Mouse (Mus musculus) cerebral cortex, adult 2 months (tissue): ENCODE data around the gene Gm13698.

ENCODE experiments used
- WGBS: fragments of 180-500 bp; shearing (Covaris S2); methylation state at CpG from one replicate; pipeline ENCODE4 v1.1.7; 2018; 5-methylcytosine and 5-hydroxymethylcytosine counted together

Gene Gm13698

DNA sequence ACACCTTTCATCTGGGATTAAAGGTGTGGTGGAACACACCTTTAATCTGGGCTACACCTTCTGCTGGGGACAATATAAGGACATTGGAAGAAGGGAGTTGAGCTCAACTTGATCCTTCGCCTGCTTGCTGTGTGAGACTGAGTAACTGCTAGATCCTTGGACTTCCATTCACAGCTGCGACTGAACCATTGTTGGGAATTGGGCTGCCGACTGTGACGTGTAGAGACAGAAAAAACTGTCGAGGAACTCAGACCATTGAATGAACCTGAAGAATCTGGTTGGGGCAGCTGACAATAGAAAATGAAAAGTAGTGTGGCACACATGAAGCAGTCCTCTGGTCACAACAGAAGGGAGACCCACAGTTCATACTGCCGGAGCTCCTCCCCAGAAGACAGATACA lies at the start of gene Gm13698:
TSS of gene Gm13698 (plus strand) at position 301 of the 400 bp plus-strand sequence.
- WGBS, result no CpG with 5 or more reads among the region's 6 CpGs

DNA sequence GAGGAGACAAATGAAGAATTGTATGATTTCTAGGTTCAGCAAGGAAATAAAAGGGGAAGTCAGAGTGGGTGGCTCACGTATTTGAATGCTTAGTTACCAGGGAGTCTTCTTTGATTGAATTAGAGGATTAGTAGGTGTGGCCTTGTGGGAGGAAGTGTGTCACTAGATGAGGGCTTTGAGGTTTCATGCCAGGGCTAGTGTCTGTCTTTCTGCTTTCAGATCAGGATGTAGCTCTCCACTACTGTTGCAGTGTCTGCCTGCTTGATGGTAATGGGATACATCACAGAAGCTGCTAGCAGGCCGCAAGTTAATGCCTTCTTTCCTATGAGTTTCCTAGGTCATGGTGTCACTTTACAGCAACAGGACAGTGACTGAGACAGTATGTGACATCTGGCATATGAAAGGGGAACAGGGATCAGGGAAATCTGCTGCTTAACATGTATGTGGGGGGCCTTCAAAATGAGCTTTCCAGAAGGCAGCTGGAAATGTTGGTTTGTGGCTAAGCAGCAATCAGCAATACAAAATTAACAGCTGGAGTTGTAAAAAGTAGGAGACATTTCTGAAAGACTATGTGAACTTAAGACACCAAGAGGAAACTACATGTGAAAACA lies 25.9 kb upstream of the Gm13698 start:
- WGBS, result 55% methylated on average over 2 of the region's 2 CpGs

DNA sequence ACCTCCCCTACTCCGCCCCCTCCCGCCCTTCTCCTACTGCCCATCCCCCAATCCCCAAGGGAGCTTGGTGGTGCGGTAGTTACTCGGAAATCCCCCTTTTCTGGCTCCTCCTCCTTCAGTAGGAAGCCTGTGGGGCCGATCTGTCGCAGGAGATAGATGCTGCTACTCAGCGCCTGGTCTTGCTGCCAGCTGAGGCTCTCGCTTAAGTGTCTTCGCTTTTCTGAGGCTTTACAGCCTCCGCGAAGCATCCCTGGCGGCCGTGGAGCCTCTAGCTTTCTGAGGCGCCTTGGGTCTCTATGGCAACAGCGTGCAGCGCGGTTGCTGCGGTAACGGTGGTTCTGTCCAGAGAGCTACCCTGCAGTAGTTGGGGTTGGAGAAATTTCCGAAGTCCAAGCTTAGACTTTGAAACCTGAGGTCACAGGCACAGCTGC lies 14.5 kb upstream of the Gm13698 start, which contains the start of gene Zswim2:
TSS of gene Zswim2 (minus strand) at position 298 of the 431 bp plus-strand sequence.
- WGBS, result under 1% methylated on average over 20 of the region's 20 CpGs

DNA sequence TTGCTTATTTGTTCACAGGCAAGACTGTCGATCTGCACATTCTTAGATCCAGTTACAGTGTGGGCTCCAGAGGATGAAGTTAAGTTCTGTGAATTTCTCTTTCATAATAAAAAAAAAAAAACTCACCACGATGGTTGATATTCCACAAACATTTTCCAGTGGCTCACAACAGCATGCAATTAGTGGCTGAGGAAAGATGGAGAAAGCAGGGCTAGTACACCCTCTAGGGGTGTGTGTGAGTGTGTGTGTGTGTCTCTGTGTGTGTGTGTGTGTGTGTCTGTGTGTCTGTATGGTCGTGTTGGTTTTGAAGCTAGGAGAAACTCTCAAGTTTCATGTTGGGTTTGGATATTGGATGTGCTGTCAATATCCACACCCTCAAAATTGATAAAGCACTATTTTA lies 14.1 kb upstream of the Gm13698 start:
- 10% methylated on average over 3 of the region's 3 CpGs for WGBS

GRCm38 (mm10) chr2:83941792-83942191 lies 13.7 kb upstream of the Gm13698 start:
- WGBS, result 78% methylated on average over 4 of the region's 4 CpGs

GRCm38 (mm10) chr2:83961203-83961602 lies 5.7 kb downstream of the Gm13698 start, which contains the start of gene Gm13693:
Gene Gm13693 (plus strand): TSS chr2:83961503.
- no CpG with 5 or more reads among the region's 6 CpGs for WGBS

GRCm38 (mm10) chr2:83967013-83967412 lies 11.5 kb downstream of the Gm13698 start, which contains the start of gene Gm13695:
Gene Gm13695 (plus strand): TSS chr2:83967313.
- WGBS, result no CpG with 5 or more reads among the region's 6 CpGs

DNA sequence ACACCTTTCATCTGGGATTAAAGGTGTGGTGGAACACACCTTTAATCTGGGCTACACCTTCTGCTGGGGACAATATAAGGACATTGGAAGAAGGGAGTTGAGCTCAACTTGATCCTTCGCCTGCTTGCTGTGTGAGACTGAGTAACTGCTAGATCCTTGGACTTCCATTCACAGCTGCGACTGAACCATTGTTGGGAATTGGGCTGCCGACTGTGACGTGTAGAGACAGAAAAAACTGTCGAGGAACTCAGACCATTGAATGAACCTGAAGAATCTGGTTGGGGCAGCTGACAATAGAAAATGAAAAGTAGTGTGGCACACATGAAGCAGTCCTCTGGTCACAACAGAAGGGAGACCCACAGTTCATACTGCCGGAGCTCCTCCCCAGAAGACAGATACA lies 17.3 kb downstream of the Gm13698 start, which contains the start of gene Gm13696:
TSS of gene Gm13696 (plus strand) at position 301 of the 400 bp plus-strand sequence.
- no CpG with 5 or more reads among the region's 6 CpGs for WGBS

DNA sequence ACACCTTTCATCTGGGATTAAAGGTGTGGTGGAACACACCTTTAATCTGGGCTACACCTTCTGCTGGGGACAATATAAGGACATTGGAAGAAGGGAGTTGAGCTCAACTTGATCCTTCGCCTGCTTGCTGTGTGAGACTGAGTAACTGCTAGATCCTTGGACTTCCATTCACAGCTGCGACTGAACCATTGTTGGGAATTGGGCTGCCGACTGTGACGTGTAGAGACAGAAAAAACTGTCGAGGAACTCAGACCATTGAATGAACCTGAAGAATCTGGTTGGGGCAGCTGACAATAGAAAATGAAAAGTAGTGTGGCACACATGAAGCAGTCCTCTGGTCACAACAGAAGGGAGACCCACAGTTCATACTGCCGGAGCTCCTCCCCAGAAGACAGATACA lies 23.1 kb downstream of the Gm13698 start, which contains the start of gene Gm13694:
TSS of gene Gm13694 (plus strand) at position 301 of the 400 bp plus-strand sequence.
- no CpG with 5 or more reads among the region's 6 CpGs for WGBS

- WGBS, result no CpG with 5 or more reads among the region's 6 CpGs
These were observed 28.9 kb downstream of the Gm13698 start, which contains the start of gene Gm13697 for GRCm38 (mm10) chr2:83984443-83984842. Gene Gm13697 (plus strand): TSS chr2:83984743.

- WGBS, result no CpG with 5 or more reads among the region's 6 CpGs
These were observed 34.8 kb downstream of the Gm13698 start, which contains the start of gene Gm13691 for GRCm38 (mm10) chr2:83990253-83990652. Gene Gm13691 (plus strand): TSS chr2:83990553.

DNA sequence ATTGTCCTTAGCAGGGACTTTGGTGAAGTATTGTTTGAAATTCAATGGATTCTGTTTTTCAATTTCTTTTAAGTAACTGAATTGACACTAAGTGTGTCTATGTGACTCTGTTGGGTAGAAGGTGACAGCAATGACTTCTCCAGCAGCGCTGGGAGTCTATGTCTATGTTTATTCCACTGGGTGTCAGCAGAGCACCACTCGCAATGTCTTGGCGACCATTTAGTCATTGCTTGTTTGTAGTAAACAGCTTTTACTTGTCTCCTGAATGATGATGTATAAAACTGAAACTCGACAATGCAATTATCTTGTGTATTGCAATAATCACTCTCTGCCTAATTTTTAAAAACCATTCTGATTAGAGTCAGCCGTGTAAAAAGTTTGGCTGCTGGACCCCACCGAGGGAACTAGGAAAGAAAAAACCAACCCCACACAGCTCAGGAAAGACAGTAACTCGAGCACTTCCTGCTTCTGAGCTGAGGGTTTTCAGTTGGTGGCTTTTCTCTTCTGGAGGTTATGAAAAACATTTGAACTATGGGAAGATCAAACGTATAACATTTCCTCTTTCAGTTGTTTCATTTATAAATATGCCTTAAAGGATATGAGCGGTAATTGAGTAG lies 38.3 kb downstream of the Gm13698 start:
- WGBS, result 46% methylated on average over 8 of the region's 9 CpGs

GRCm38 (mm10) chr2:83994526-83994925 lies 39.0 kb downstream of the Gm13698 start:
- 86% methylated on average over 2 of the region's 3 CpGs for WGBS
